Mouse (Mus musculus) lung, embryonic 14.5 days (tissue): Measurements from ENCODE around the gene Kif21b. TPM values are rescaled to one million over a fixed set of nuclear protein-coding genes. Genes with fewer than 3 reads are reported as not detected.

ENCODE experiments used
- ATAC-seq: fragments of 200-750 bp; cut with Nextera tagmentation; 2 replicates; pipeline ENCODE4 v1.8.0; 2017; ENCODE audit warnings: mild to moderate bottlenecking, moderate TSS enrichment, moderate library complexity; ENCODE audit not compliant: insufficient read depth
- DNase-seq: peaks from one replicate; pipeline ENCODE4 v3.0.0-alpha.2; 2015
- H3K27ac ChIP-seq: fragments of 300-500 bp; sonication (generic); 2 replicates; pipeline ENCODE4 v1.5.1; 2014; ENCODE audit warnings: low read depth, mild to moderate bottlenecking, moderate library complexity
- H3K27me3 ChIP-seq: fragments of 300-500 bp; sonication (generic); 2 replicates; pipeline ENCODE4 v1.6.1; 2014; ENCODE audit warnings: low read length, control low read depth; ENCODE audit not compliant: insufficient read depth
- H3K36me3 ChIP-seq: fragments of 300-500 bp; sonication (generic); 2 replicates; pipeline ENCODE4 v1.6.1; 2014; ENCODE audit warnings: control low read depth; ENCODE audit not compliant: insufficient read depth
- H3K4me1 ChIP-seq: fragments of 300-500 bp; sonication (generic); 2 replicates; pipeline ENCODE4 v1.6.1; 2014; ENCODE audit warnings: antibody characterized with exemption, control low read depth; ENCODE audit not compliant: insufficient read depth
- H3K4me2 ChIP-seq: fragments of 300-500 bp; sonication (generic); 2 replicates; pipeline ENCODE4 v1.6.1; 2014; ENCODE audit warnings: mild to moderate bottlenecking
- H3K4me3 ChIP-seq: fragments of 300-500 bp; sonication (generic); 2 replicates; pipeline ENCODE4 v1.5.1; 2014; ENCODE audit warnings: low read depth, low read length
- H3K9ac ChIP-seq: fragments of 300-500 bp; sonication (generic); 2 replicates; pipeline ENCODE4 v1.6.1; 2014
- H3K9me3 ChIP-seq: fragments of 300-500 bp; sonication (generic); 2 replicates; pipeline ENCODE4 v1.6.1; 2016; ENCODE audit warnings: low read depth, low read length, control low read depth
- CTCF ChIP-seq: IDR thresholded peaks from 2 replicates; pipeline ENCODE4 v1.5.1; 2016; ENCODE audit warnings: antibody characterized with exemption, low read depth
- WGBS: fragments of 180-500 bp; shearing (Covaris S2); extraction: QIAGEN DNeasy Blood & Tissue Kit; methylation state at CpG from one replicate; pipeline ENCODE4 v1.1.7; 2014; 5-methylcytosine and 5-hydroxymethylcytosine counted together
- polyA plus RNA-seq: library from polyadenylated mRNA; unstranded; fragments of >200 nt; fragmentation: Nextera tagmentation; extraction: Ambion mirVana; gene quantifications from 2 replicates; pipeline ENCODE4 v1.2.1, GENCODE M21; 2014

Gene Kif21b
- polyA plus RNA-seq, 1 experiment from 2014 or later: 4.1 TPM

DNA sequence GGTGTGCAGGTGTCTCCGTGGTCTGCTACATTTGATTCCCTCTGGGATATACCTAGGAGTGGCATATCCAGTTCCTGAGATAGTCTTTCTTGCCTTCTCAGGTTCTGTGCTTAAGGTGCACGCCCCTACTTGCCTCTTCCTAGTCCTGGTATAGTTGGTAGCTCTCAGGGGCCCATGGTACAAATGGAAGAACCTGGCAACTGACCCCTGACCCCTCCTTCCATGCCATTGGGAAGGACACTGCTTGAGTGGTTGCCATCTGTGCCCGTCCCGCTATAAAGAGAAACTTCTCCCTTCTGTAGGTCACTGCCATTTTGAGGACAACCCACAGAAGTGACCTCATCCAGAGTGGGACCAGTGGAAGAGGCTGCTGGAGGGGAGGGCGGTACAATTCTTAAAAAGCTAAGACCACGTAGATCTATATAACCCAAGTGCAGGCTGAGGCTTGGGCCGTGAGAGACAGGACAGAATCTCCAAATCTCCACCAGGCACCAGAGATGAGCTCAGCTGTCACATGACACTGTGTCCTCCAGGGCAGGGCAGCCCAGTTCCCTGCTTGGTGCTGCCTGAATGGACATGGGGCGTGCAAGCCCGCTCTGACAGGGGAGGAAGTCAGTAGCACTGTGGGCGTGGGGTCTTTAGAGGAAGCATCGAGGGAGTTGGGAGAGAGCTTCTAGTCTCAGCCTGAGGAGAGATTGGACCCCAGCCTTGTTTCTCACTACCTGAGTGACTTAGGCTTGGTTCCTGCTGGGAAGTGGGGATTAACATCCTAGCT, 10.2 kb downstream of the Kif21b start:
- Histone ChIP-seq H3K27me3 (no peaks in the 10 kb centered on the region), H3K9ac (no peak overlapping the region), H3K36me3 (0 out of 2 replicates have a peak, but pooled peaks cover 8% of the 10 kb centered on the region), H3K27ac (peak overlapping the region; percentile 42; the same call in 1 of the 2 replicates), H3K4me2 (no peak overlapping the region), H3K4me3 (no peak overlapping the region), H3K9me3 (no peaks in the 10 kb centered on the region), H3K4me1 (peaks cover 32% of the 10 kb centered on the region)
- no peak for TF ChIP-seq CTCF
- DNase-seq: no peak
- WGBS: 80% methylated on average over 11 of the region's 11 CpGs
- ATAC-seq: no peak

DNA sequence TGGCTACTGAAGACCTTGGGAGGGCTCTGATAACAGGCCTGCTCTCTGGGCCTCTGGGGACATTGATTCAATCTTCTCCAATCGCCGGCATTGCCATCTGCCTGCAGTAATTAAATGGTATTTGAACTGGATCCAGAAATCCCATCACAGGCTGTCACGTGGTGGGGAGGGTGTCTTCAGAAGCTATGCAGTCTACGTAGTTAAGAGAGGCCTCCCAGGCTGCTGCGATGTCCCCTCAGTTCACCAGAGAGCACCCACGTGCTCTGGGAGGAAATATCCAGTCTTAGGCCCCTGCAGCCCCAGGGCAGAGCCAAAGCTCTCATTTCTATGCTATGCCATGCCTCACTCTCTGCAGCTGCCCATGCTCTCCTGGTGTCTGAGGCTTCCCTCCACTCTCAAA, 11.1 kb downstream of the Kif21b start:
- no peak overlapping the region for H3K4me3 ChIP-seq
- DNase-seq (peak; percentile 79), ATAC-seq (peak; percentile 61)
- TF ChIP-seq CTCF: no peak
- no peak overlapping the region; the same call in 1 of the 2 replicates for H3K27ac ChIP-seq
- H3K4me2 ChIP-seq: no peak overlapping the region
- H3K4me1 ChIP-seq: peaks cover 22% of the 10 kb centered on the region
- 33% methylated on average over 6 of the region's 6 CpGs for WGBS
- no peaks in the 10 kb centered on the region for H3K9me3 ChIP-seq
- peaks cover 13% of the 10 kb centered on the region; the same call in 1 of the 2 replicates for H3K36me3 ChIP-seq
- H3K27me3 ChIP-seq: no peaks in the 10 kb centered on the region
- no peak overlapping the region for H3K9ac ChIP-seq

DNA sequence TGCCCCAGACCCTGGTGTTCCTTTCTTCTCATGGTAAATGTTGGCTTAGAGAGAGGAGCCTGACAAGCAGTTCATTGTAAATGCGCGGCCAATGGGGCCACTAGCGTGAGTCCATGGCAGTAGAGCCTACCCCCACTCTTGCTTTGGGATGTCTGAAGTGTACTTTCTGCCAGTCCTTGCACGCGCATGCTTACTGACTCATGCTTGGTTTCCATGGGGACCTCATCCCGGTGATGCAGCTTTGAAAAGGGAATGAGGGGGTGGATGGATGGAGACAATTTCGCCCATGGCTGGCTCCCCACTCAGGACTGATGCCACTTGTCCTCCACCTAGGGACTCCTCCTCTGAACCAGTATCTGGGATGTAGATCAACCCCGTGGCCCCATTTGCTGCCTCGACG, 12.3 kb downstream of the Kif21b start:
- Histone ChIP-seq H3K4me1 (peaks cover 12% of the 10 kb centered on the region), H3K4me2 (no peak overlapping the region), H3K27ac (no peak overlapping the region), H3K4me3 (no peak overlapping the region), H3K9ac (no peak overlapping the region), H3K9me3 (no peaks in the 10 kb centered on the region), H3K27me3 (no peaks in the 10 kb centered on the region), H3K36me3 (peaks cover 25% of the 10 kb centered on the region; the same call in 1 of the 2 replicates)
- no peak for TF ChIP-seq CTCF
- DNase-seq (no peak), ATAC-seq (no peak)
- WGBS: 88% methylated on average over 10 of the region's 10 CpGs

DNA sequence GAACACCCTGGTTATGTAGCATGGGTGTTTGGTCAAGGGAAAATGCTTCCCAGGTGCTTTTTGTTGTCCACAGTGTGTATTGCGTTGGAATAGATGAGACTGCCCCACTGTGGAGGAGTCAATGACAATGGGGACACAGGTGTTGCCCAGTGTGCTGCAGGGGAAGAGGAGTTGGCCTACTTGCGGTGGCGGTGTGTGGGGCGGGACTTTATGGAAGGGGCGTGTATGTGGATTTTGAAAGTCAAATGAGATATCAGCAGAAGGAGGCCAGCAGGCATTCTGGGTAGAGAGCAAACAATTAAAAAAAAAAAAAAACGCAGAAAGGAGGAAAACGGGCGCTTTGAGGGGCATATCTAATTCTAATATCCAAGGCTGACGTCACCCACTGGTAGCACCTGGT, 18.5 kb downstream of the Kif21b start:
- no peak for TF ChIP-seq CTCF
- Histone ChIP-seq H3K36me3 (peaks cover 58% of the 10 kb centered on the region), H3K27ac (no peak overlapping the region), H3K27me3 (no peaks in the 10 kb centered on the region), H3K4me2 (no peak overlapping the region), H3K9me3 (no peaks in the 10 kb centered on the region), H3K4me3 (no peak overlapping the region), H3K9ac (no peak overlapping the region), H3K4me1 (no peaks in the 10 kb centered on the region)
- 86% methylated on average over 9 of the region's 9 CpGs for WGBS
- no peak for DNase-seq
- no peak for ATAC-seq

DNA sequence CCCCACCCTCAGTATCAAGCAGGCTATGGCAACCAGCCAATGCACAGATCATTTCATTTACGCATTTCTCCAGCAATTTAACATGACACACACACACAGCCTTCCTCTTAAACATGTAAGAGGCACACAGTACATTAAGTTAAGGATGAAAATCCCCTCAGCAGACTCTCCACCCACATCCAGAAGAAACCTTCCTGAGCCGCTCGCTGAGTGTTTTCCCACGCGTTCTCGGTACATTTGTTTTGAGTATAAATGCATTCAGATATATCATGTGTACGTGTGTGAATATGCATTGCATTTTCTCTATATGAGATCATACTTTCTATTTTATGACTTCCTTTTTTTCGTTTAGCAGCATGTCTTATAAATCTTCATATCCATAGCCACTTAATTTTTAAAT, 20.2 kb downstream of the Kif21b start:
- H3K4me1 ChIP-seq: no peaks in the 10 kb centered on the region
- H3K4me3 ChIP-seq: no peak overlapping the region
- ATAC-seq (no peak), DNase-seq (no peak)
- H3K9me3 ChIP-seq: no peaks in the 10 kb centered on the region
- H3K9ac ChIP-seq: no peak overlapping the region
- H3K36me3 ChIP-seq: peaks cover 56% of the 10 kb centered on the region
- H3K4me2 ChIP-seq: no peak overlapping the region
- H3K27me3 ChIP-seq: no peaks in the 10 kb centered on the region
- 75% methylated on average over 8 of the region's 8 CpGs for whole genome bisulfite sequencing
- TF ChIP-seq CTCF: no peak
- H3K27ac ChIP-seq: no peak overlapping the region

DNA sequence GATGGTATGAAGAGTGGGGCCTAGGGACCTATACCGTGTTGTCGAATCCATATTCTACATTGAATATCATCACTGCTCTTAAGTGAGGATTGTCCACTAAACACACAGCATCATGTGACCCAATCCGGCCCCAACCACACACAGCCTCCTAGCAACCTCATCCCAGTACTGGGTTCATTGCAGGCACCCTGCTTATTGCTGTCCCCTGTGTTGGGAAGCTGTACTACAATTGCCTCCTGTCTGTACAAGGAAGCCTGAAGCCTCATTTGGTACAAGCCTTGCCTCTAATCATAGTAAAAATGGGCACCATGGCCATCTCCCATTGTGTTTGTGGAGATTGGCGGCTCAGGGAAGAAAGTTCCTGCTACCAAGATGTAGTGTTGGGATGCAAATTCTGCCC, 25.1 kb downstream of the Kif21b start:
- H3K27ac ChIP-seq: no peak overlapping the region
- no peak overlapping the region for H3K4me3 ChIP-seq
- H3K27me3 ChIP-seq: no peaks in the 10 kb centered on the region
- no peaks in the 10 kb centered on the region for H3K4me1 ChIP-seq
- no peak overlapping the region for H3K4me2 ChIP-seq
- H3K9me3 ChIP-seq: no peaks in the 10 kb centered on the region
- H3K9ac ChIP-seq: no peak overlapping the region
- H3K36me3 ChIP-seq: peaks cover 61% of the 10 kb centered on the region
- DNase-seq (no peak), ATAC-seq (no peak)
- 92% methylated on average over 4 of the region's 4 CpGs for WGBS
- no peak for TF ChIP-seq CTCF

DNA sequence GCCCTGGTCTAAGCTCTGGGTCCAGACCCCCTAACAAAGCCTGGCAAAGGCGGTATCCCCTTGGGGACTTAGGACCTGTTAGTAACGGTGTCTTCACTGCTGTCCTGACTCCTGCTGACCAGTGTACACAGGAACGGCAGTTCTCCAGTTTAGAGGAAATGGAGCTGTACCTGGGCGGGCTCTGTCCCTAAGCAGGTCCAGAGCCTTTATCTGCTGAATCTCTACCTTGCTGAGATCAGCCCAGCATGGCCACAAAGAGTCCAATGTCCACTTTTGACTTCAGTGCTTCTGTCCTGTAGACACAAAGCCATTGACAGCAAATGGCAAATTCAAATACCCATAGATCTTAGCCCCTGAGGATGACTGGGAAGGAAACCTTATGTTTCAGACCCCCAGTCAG, 25.8 kb downstream of the Kif21b start:
- H3K4me2 ChIP-seq: no peak overlapping the region
- H3K27ac ChIP-seq: no peak overlapping the region
- no peak overlapping the region for H3K4me3 ChIP-seq
- TF ChIP-seq CTCF: no peak
- 82% methylated on average over 4 of the region's 4 CpGs for WGBS
- no peaks in the 10 kb centered on the region for H3K4me1 ChIP-seq
- DNase-seq (no peak), ATAC-seq (no peak)
- H3K9me3 ChIP-seq: no peaks in the 10 kb centered on the region
- H3K9ac ChIP-seq: no peak overlapping the region
- peaks cover 62% of the 10 kb centered on the region for H3K36me3 ChIP-seq
- H3K27me3 ChIP-seq: no peaks in the 10 kb centered on the region

DNA sequence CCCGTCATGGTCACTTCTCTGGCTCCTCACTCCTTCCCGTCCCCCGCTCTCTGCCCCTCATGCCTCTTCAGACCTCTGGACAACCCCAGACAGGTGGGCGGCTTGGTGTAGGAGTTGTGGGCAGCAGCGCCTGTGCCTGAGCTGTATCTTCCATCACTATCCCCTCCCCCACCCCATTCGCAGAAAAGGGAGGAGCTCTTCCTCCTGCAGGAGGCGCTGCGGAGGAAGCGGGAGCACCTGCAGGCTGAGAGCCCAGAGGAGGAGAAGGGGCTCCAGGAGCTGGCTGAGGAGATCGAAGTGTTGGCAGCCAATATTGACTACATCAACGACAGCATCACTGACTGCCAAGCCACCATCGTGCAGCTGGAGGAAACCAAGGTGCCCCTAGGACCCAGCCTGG, 28.6 kb downstream of the Kif21b start:
- TF ChIP-seq CTCF: peak; percentile 39
- Histone ChIP-seq H3K27me3 (no peaks in the 10 kb centered on the region), H3K9me3 (no peaks in the 10 kb centered on the region), H3K4me3 (no peak overlapping the region), H3K27ac (no peak overlapping the region), H3K36me3 (peaks cover 68% of the 10 kb centered on the region), H3K4me1 (no peaks in the 10 kb centered on the region), H3K4me2 (no peak overlapping the region), H3K9ac (no peak overlapping the region)
- no peak for DNase-seq
- 38% methylated on average over 12 of the region's 12 CpGs for WGBS
- ATAC-seq: no peak
